Mouse (Mus musculus): ENCODE results near the gene Olfr1423. TPM values are rescaled to one million over a fixed set of nuclear protein-coding genes. Genes with fewer than 3 reads are reported as not detected.
"Not testable (repeated sequence)": the region's sequence is repeated elsewhere in the genome, so short reads cannot be mapped to it uniquely, and the experiment has no call there.

Gene Olfr1423
- polyA plus RNA-seq, 1 experiment from 2014 or later = 0.03 TPM

DNA sequence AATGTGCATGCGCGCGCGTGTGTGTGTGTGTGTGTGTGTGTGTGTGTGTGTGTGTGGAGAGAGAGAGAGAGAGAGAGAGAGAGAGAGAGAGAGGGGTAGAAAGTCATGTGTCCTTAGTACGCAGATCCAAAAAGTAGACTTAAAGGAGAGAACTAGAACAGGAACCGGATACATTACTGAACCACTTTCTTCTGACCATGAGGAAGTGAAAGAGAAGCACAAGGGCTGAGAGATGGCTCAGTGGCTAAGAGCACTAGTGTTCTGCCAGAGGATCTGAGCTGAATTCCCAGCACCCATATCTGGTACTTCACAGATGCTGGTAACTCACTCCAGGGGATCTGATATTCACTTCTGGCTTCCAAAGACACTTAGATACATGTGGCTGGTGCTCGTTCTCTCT is 51.8 kb downstream of the Olfr1423 start:
- no peak for ATAC-seq (ENCODE audit: low read depth)
- Histone ChIP-seq H3K36me3 (peaks cover 82% of the 10 kb centered on the region), H3K9me3 (replicated peaks) (no peaks in the 10 kb centered on the region), H3K4me3 (replicated peaks) (no peak overlapping the region), H3K27ac (no peak overlapping the region), H3K27me3 (no peaks in the 10 kb centered on the region), H3K4me2 (no peak overlapping the region), H3K4me1 (replicated peaks) (peaks cover 5% of the 10 kb centered on the region), H3K9ac (no peak overlapping the region)
- DNase-seq = no peak
- WGBS (ENCODE audit: insufficient replicate concordance) = 91% methylated on average over 7 of the region's 7 CpGs

DNA sequence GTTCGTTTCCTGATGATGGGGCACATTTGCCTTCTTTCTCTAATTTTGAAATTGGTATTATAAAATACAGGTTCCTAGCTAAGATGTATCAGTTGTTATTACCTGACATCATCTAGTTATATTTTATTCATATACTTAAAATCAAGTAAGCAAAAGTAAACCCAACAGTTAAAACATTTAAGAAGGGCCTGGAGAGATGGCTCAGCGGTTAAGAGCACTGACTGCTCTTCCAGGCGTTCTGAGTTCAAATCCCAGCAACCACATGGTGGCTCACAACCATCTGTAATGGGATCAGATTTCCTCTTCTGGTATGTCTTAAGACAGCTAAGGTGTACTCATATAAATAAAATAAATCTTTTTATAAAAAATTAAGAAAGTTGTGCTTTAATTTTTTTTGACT is 53.3 kb downstream of the Olfr1423 start:
- Histone ChIP-seq H3K4me1 (replicated peaks) (peaks cover 5% of the 10 kb centered on the region), H3K4me2 (no peak overlapping the region), H3K27me3 (no peaks in the 10 kb centered on the region), H3K4me3 (replicated peaks) (no peak overlapping the region), H3K9me3 (replicated peaks) (no peaks in the 10 kb centered on the region), H3K36me3 (peaks cover 85% of the 10 kb centered on the region), H3K27ac (no peak overlapping the region), H3K9ac (no peak overlapping the region)
- 86% methylated on average over 3 of the region's 3 CpGs for WGBS (ENCODE audit: insufficient replicate concordance)
- no peak for ATAC-seq (ENCODE audit: low read depth)
- DNase-seq = no peak

DNA sequence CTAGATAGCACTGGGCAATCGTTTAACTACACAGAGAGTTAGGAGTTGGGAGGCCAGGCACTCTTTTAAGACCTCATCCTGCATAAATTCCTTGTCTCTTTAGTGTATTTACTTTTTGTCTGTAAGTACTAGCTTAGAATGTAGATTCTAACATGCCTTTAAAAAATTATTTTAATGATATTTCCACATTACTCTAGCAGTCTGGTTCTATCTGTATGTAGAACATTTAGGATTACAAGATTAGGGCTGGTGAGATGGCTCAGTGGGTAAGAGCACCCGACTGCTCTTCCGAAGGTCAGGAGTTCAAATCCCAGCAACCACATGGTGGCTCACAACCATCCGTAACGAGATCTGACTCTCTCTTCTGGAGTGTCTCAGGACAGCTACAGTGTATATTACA is 56.5 kb downstream of the Olfr1423 start:
- H3K36me3 ChIP-seq = peaks cover 84% of the 10 kb centered on the region

More for the DNA sequence above, 56.5 kb downstream of the Olfr1423 start:
- H3K4me3 ChIP-seq (replicated peaks); DNase-seq; H3K4me1 ChIP-seq (replicated peaks); H3K9ac ChIP-seq; ATAC-seq (ENCODE audit: low read depth); H3K4me2 ChIP-seq; H3K27ac ChIP-seq; H3K9me3 ChIP-seq (replicated peaks); H3K27me3 ChIP-seq: not testable (repeated sequence)
- 80% methylated on average over 5 of the region's 5 CpGs for WGBS (ENCODE audit: insufficient replicate concordance)

Other genes starting within 250 kb of the Olfr1423 start
- 1.9 and 2.0 TPM in 2 replicates for gene Stx3, start 221.9 kb downstream of the Olfr1423 start, polyA plus RNA-seq (2015; fragmentation: Nextera tagmentation; extraction: Ambion mirVana)
- gene Olfr1417, start 202.1 kb downstream of the Olfr1423 start, polyA plus RNA-seq (2015; fragmentation: Nextera tagmentation; extraction: Ambion mirVana) = not detected in 2 replicates
- gene Olfr1418, start 180.3 kb downstream of the Olfr1423 start, polyA plus RNA-seq (2015; fragmentation: Nextera tagmentation; extraction: Ambion mirVana) = not detected in 2 replicates
- not detected in 2 replicates for gene Olfr1419, start 166.2 kb downstream of the Olfr1423 start, polyA plus RNA-seq (2015; fragmentation: Nextera tagmentation; extraction: Ambion mirVana)
- not detected in 2 replicates for gene Olfr1420, start 154.8 kb downstream of the Olfr1423 start, polyA plus RNA-seq (2015; fragmentation: Nextera tagmentation; extraction: Ambion mirVana)
- gene Patl1, start 128.9 kb downstream of the Olfr1423 start, polyA plus RNA-seq (2015; fragmentation: Nextera tagmentation; extraction: Ambion mirVana) = 6.2 and 8.1 TPM in 2 replicates
- 2.2 and 2.4 TPM in 2 replicates for gene Osbp, start 75.4 kb downstream of the Olfr1423 start, polyA plus RNA-seq (2015; fragmentation: Nextera tagmentation; extraction: Ambion mirVana)
- gene Olfr1424, start 21.4 kb upstream of the Olfr1423 start, polyA plus RNA-seq (2015; fragmentation: Nextera tagmentation; extraction: Ambion mirVana) = not detected in 2 replicates
- gene Olfr1425, start 36.4 kb upstream of the Olfr1423 start, polyA plus RNA-seq (2015; fragmentation: Nextera tagmentation; extraction: Ambion mirVana) = not detected in 2 replicates
- not detected in 2 replicates for gene Olfr1426, start 50.7 kb upstream of the Olfr1423 start, polyA plus RNA-seq (2015; fragmentation: Nextera tagmentation; extraction: Ambion mirVana)
- not detected in 2 replicates for gene Olfr1427, start 62.0 kb upstream of the Olfr1423 start, polyA plus RNA-seq (2015; fragmentation: Nextera tagmentation; extraction: Ambion mirVana)
- not detected in 2 replicates for gene Olfr1428, start 74.6 kb upstream of the Olfr1423 start, polyA plus RNA-seq (2015; fragmentation: Nextera tagmentation; extraction: Ambion mirVana)
- gene Olfr76, start 81.9 kb upstream of the Olfr1423 start, polyA plus RNA-seq (2015; fragmentation: Nextera tagmentation; extraction: Ambion mirVana) = not detected in 2 replicates
- not detected in 2 replicates for gene Olfr1555-ps1, start 128.8 kb upstream of the Olfr1423 start, polyA plus RNA-seq (2015; fragmentation: Nextera tagmentation; extraction: Ambion mirVana)
- not detected in 2 replicates for gene Olfr1431, start 159.3 kb upstream of the Olfr1423 start, polyA plus RNA-seq (2015; fragmentation: Nextera tagmentation; extraction: Ambion mirVana)
- not detected in 2 replicates for gene Olfr1432, start 191.3 kb upstream of the Olfr1423 start, polyA plus RNA-seq (2015; fragmentation: Nextera tagmentation; extraction: Ambion mirVana)
- gene Olfr262, start 200.3 kb upstream of the Olfr1423 start, polyA plus RNA-seq (2015; fragmentation: Nextera tagmentation; extraction: Ambion mirVana) = not detected in 2 replicates
- gene Olfr235, start 219.7 kb upstream of the Olfr1423 start, polyA plus RNA-seq (2015; fragmentation: Nextera tagmentation; extraction: Ambion mirVana) = not detected in 2 replicates
- not detected in 2 replicates for gene Olfr1434, start 238.5 kb upstream of the Olfr1423 start, polyA plus RNA-seq (2015; fragmentation: Nextera tagmentation; extraction: Ambion mirVana)

All from liver, embryonic 13.5 days (tissue).